Mouse (Mus musculus) liver, postnatal 0 days (tissue): Measurements from ENCODE around the gene Srsf3.

Experiments
- CTCF ChIP-seq: sonication (generic); IDR thresholded peaks from 2 replicates; pipeline ENCODE4 v1.5.1; 2016; ENCODE audit warnings: antibody characterized with exemption, low read depth
- EP300 ChIP-seq: IDR thresholded peaks from 2 replicates; pipeline ENCODE4 v1.6.1; 2016; ENCODE audit warnings: antibody characterized with exemption, low read depth, mild to moderate bottlenecking

DNA sequence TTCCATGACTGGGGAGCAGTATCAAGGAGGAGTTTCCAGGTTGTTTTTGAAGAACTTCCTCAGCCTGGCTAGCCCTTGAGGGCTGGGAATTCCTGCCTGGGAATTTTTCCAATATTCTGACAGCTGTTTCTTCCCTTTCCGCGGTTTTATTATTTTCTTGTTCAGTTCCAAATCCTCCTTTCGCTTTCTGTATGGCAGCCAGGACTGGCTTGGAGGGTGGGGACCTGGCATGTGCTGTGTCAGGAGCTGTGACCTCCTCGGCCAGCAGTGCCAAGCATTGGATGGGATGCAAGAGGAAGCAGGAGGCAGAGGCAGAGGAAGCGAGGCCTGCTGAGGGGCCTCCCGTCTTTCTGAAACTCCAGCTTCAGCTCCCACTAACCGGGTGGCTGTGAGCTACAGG, 21.4 kb downstream of the Srsf3 start:
- TF ChIP-seq CTCF, result no peak
- no peak for TF ChIP-seq EP300
